Mouse (Mus musculus) hindbrain, postnatal 0 days (tissue): ENCODE data around the gene Zfp422. TPM values are rescaled to one million over a fixed set of nuclear protein-coding genes. Genes with fewer than 3 reads are reported as not detected.

Source experiments
- ATAC-seq: fragments of 200-750 bp; cut with Nextera tagmentation; 2 replicates; pipeline ENCODE4 v1.8.0; 2017; ENCODE audit warnings: mild to moderate bottlenecking, moderate TSS enrichment, moderate library complexity
- DNase-seq: peaks from one replicate; pipeline ENCODE4 v3.0.0-alpha.2; 2015; ENCODE audit warnings: low spot score
- H3K27ac ChIP-seq: fragments of 300-500 bp; sonication (generic); 2 replicates; pipeline ENCODE4 v1.5.1; 2014; ENCODE audit warnings: mild to moderate bottlenecking
- H3K27me3 ChIP-seq: fragments of 300-500 bp; sonication (generic); 2 replicates; pipeline ENCODE4 v1.6.1; 2014; ENCODE audit warnings: low read length, mixed read lengths; ENCODE audit not compliant: insufficient read depth
- H3K36me3 ChIP-seq: fragments of 300-500 bp; sonication (generic); 2 replicates; pipeline ENCODE4 v1.6.1; 2014; ENCODE audit warnings: low read length, mixed read lengths; ENCODE audit not compliant: insufficient read depth
- H3K4me1 ChIP-seq: fragments of 300-500 bp; sonication (generic); 2 replicates; pipeline ENCODE4 v1.6.1; 2014; ENCODE audit warnings: antibody characterized with exemption, low read length, mixed read lengths; ENCODE audit not compliant: insufficient read depth
- H3K4me2 ChIP-seq: fragments of 300-500 bp; sonication (generic); 2 replicates; pipeline ENCODE4 v1.6.1; 2014; ENCODE audit warnings: low read depth, mild to moderate bottlenecking, low read length, moderate library complexity, mixed read lengths
- H3K4me3 ChIP-seq: fragments of 300-500 bp; sonication (generic); 2 replicates; pipeline ENCODE4 v1.5.1; 2014; ENCODE audit warnings: low read length
- H3K9ac ChIP-seq: fragments of 300-500 bp; sonication (generic); replicated peaks from 2 replicates; pipeline ENCODE4 v1.6.1; 2014; ENCODE audit warnings: mild to moderate bottlenecking, low read length, moderate library complexity, mixed read lengths
- H3K9me3 ChIP-seq: fragments of 300-500 bp; sonication (generic); 2 replicates; pipeline ENCODE4 v1.6.1; 2016; ENCODE audit warnings: low read length, mixed read lengths
- CTCF ChIP-seq: IDR thresholded peaks from 2 replicates; pipeline ENCODE4 v1.5.1; 2016; ENCODE audit warnings: antibody characterized with exemption, control low read depth, low read depth
- WGBS: fragments of 180-500 bp; shearing (Covaris S2); extraction: QIAGEN DNeasy Blood & Tissue Kit; methylation state at CpG from one replicate; pipeline ENCODE4 v1.1.7; 2014; 5-methylcytosine and 5-hydroxymethylcytosine counted together
- polyA plus RNA-seq: library from polyadenylated mRNA; unstranded; fragments of >200 nt; fragmentation: Nextera tagmentation; extraction: Ambion mirVana; gene quantifications from 2 replicates; pipeline ENCODE4 v1.2.1, GENCODE M21; 2015
- total RNA-seq: library from RNA; depleted of rRNA; stranded (reverse); fragments of >200 nt; gene quantifications from 2 replicates; pipeline ENCODE4 v1.2.3, GENCODE M21; 2014; rRNA removed

The Zfp422 gene
- total RNA-seq (50.8 and 52.0 TPM in 2 replicates), polyA plus RNA-seq (97.1 and 101 TPM in 2 replicates)

DNA sequence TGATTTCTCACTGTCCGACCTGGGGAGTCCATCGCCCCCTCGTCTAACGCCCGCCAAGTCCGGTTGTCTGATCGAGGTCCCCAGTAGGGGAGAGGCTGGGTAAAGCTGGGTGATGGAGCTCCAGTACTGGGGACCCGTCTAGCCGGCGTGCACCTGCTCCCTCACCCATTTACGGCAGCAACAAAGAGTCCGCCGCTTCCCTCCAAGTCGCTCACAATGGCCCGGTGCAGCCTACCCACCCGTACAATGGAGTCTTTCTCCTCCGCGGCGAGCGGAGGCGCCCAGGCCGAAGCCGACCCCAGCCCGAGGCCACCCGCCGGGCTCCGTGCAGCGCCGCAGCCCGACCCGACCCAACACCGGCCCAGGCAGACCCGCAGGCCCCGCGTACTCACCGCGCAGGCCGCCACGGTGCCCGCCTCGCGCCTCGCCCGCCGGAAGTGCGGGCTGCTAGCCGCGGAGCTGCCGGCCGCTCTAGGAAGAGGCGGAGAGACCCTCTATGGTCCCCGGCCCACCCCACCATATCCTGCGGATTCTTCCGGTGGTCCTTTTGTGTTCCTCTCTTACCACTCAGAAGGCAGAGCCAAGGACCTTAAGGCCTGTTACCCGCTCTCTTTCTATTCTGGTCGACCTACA lies at the start of gene Zfp422:
Gene Zfp422, minus strand, starts transcription at position 461 of the 633 bp plus-strand sequence.
- no peaks in the 10 kb centered on the region for H3K4me1 ChIP-seq
- peak within 1 kb of the TSS; percentile 70 for H3K4me2 ChIP-seq
- H3K9ac ChIP-seq: peak within 1 kb of the TSS; percentile 99
- no peaks in the 10 kb centered on the region for H3K27me3 ChIP-seq
- TF ChIP-seq CTCF: no peak
- under 1% methylated on average over 56 of the region's 56 CpGs for WGBS
- ATAC-seq (peak; percentile 96), DNase-seq (peak; percentile 94)
- H3K9me3 ChIP-seq: no peaks in the 10 kb centered on the region
- H3K27ac ChIP-seq: peak within 1 kb of the TSS; percentile 96
- peak within 1 kb of the TSS; percentile 93 for H3K4me3 ChIP-seq
- H3K36me3 ChIP-seq: peaks cover 4% of the 10 kb centered on the region; the same call in 1 of the 2 replicates

DNA sequence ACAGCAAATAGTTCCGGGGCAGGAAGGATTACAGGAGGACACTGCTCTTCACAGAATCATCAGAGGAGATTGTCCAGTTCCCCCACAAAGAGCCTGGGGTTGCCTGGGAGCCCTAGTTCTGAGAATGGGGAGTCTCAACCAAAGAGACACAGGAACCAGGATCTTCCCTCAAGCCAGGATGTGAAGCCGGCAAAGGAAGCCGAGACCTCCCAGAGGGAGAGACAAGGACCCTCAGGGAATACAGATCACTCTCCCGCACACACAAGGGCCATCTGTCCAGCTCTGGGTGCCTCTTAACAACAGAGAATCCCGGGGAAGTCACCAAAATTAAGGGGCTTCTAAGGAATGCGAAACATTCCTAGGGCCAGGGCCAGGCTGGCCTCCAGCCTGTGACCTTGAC lies 48.5 kb upstream of the Zfp422 start:
- no peak overlapping the region for H3K4me3 ChIP-seq
- 0 out of 2 replicates have a peak, but pooled peaks cover 7% of the 10 kb centered on the region for H3K4me1 ChIP-seq
- H3K4me2 ChIP-seq: no peak overlapping the region
- no peak for ATAC-seq
- no peak for TF ChIP-seq CTCF
- no peaks in the 10 kb centered on the region for H3K36me3 ChIP-seq
- H3K27me3 ChIP-seq: no peaks in the 10 kb centered on the region
- H3K9ac ChIP-seq: no peak overlapping the region
- DNase-seq: no peak
- WGBS: 55% methylated on average over 6 of the region's 6 CpGs
- H3K27ac ChIP-seq: no peak overlapping the region
- no peaks in the 10 kb centered on the region for H3K9me3 ChIP-seq

DNA sequence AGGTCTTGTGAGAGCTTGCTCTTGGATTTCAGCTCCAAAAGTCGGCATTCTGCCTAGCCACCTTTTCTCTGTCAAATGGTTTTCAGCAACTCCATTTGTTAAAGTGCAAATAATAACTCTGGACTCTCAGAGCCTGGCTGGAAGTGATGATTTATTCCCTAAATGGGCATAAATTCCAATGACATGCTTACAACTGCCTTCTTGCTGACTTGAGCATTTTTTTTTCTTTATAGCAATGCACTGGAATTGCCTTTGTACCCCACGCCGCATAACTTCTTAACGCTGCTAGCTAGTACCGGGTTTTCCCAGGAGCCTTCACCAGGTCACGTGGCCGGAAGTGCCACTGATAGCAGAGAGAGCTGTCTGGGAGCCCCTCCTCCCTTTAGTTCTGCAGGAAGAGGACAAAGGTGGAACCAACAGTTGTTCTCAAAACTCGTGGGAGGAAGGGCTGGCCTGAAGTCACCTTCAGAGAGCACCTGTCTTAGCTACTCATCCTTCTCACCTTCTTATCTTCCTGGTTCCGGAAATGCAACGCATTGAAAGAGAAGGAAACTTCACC lies 47.6 kb upstream of the Zfp422 start:
- no peak for ATAC-seq
- H3K27ac ChIP-seq: no peak overlapping the region
- H3K9me3 ChIP-seq: no peaks in the 10 kb centered on the region
- TF ChIP-seq CTCF: no peak
- no peaks in the 10 kb centered on the region for H3K36me3 ChIP-seq
- no peak overlapping the region for H3K4me3 ChIP-seq
- H3K4me2 ChIP-seq: no peak overlapping the region
- H3K4me1 ChIP-seq: 0 out of 2 replicates have a peak, but pooled peaks cover 8% of the 10 kb centered on the region
- DNase-seq: no peak
- H3K9ac ChIP-seq: no peak overlapping the region
- H3K27me3 ChIP-seq: no peaks in the 10 kb centered on the region
- 73% methylated on average over 10 of the region's 10 CpGs for WGBS

DNA sequence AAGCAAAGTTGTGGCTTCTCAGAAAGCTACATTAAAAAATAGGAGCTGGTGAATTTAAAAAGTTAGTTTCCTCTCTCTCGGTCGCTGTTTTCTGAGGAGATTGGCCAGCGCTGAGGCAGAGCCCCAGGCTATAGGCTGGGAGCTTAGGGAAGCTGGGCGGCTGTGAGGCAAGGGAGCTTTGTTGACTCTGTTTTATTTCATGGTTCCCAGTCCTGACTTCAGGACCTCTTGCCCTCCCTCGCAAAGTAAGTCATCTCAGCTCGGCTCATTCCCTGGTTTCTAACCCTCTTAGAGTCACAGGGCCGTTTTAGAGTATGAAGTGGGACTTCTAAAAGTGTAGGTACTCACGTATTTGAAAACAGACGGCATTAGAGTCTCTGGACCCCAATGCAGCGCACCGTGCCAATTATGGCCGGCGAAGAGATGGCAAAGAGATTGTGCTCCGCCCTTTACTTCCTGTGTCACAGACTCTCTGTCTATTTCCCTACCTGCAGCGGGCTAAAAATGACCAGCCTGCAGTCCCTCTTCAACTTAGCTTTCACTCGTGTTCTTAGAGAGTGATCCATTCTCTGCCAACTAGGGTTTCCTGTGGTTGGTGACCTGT lies 45.6 kb upstream of the Zfp422 start:
- Histone ChIP-seq H3K27me3 (no peaks in the 10 kb centered on the region), H3K9me3 (no peaks in the 10 kb centered on the region), H3K4me2 (peak overlapping the region; percentile 79), H3K4me1 (peaks cover 26% of the 10 kb centered on the region), H3K36me3 (no peaks in the 10 kb centered on the region), H3K9ac (peak overlapping the region; percentile 39; the same call in 1 of the 2 replicates), H3K4me3 (peak overlapping the region; percentile 45), H3K27ac (peak overlapping the region; percentile 5; the same call in 1 of the 2 replicates)
- ATAC-seq (no peak), DNase-seq (no peak)
- 27% methylated on average over 16 of the region's 16 CpGs for WGBS
- no peak for TF ChIP-seq CTCF

DNA sequence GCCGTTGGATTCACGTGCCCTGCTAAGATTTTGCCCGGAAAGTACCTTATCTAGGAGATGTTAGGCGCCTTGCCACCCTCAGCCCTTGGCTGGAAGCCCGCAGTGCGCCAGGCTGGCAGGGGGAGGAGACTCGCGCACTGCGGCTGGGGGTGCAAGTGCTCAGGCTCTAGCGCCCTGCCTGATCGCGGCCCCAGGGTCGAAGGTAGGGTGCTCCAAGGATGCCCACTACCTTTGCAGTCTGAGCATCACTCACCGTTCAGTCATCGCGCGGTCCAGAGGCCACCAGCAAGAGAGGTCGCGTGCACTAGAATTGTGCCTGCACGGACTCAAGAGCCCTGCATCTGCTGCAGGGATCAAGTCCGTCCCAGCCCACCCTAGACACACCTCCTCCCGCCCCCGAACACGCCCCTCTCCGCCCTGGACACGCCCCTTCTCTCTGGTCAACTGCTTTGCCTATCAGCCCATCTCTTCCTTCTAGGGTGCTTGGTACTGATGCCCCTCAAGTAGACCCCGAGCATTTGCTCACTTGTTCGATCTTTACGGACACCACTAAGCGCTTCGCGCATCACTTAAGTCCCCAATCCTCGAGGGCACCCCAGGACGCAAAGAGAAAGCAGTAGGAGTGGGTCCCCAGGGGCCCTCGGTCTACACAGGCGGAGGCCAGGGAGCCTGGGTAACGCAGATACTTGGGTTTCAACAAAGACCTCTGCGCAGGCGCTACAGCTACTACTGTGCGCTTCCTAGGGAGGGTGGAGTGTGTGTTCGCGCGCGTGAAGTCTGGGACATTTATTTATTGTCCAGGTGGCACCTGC lies 44.9 kb upstream of the Zfp422 start, which contains the start of gene Rassf4:
Gene Rassf4, minus strand, starts transcription at position 482 of the 812 bp plus-strand sequence.
- Histone ChIP-seq H3K36me3 (no peaks in the 10 kb centered on the region), H3K27me3 (no peaks in the 10 kb centered on the region), H3K27ac (peak within 1 kb of the TSS; percentile 37), H3K9ac (peak within 1 kb of the TSS; percentile 39), H3K9me3 (no peaks in the 10 kb centered on the region), H3K4me3 (peak within 1 kb of the TSS; percentile 45), H3K4me1 (peaks cover 26% of the 10 kb centered on the region), H3K4me2 (peak within 1 kb of the TSS; percentile 79)
- WGBS: under 1% methylated on average over 40 of the region's 44 CpGs
- TF ChIP-seq CTCF: no peak
- peak; percentile 82 for DNase-seq
- peak; percentile 89 for ATAC-seq

DNA sequence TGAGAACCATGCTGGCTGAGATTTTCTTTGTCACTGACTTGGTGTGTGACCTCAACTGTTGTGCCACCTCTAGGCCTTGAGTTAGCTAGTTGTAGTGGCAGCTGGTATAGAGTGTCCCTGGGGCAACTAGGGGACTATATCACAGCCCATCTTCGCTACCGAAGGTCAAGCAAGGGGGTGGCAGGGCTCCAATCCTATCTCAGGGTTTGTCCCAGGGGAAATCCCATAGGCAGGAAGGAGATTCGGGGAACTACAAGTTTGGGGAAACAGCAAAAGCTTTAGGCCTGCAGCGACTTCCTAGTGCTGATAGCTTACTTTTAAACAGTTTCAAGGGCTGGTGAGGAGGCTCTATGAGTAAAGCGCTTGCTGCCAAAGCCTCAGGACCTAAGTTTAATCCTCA lies 43.5 kb upstream of the Zfp422 start:
- ATAC-seq (no peak), DNase-seq (no peak)
- Histone ChIP-seq H3K27ac (no peak overlapping the region), H3K4me1 (peaks cover 26% of the 10 kb centered on the region), H3K27me3 (no peaks in the 10 kb centered on the region), H3K9me3 (no peaks in the 10 kb centered on the region), H3K9ac (no peak overlapping the region; the same call in 1 of the 2 replicates), H3K36me3 (no peaks in the 10 kb centered on the region), H3K4me2 (peak overlapping the region; percentile 79), H3K4me3 (peak overlapping the region; percentile 45)
- 45% methylated on average over 5 of the region's 5 CpGs for WGBS
- no peak for TF ChIP-seq CTCF
